Mouse (Mus musculus): Measurements from ENCODE around the gene Elmod3. TPM values are rescaled to one million over a fixed set of nuclear protein-coding genes. Genes with fewer than 3 reads are reported as not detected.

Elmod3 gene
- polyA plus RNA-seq, 1 experiment from 2014 or later: 13.7 TPM

GRCm38 (mm10) chr6:72627276-72627675, 29.1 kb upstream of the Elmod3 start:
- ATAC-seq (ENCODE audit: insufficient read depth, low FRiP score, low read depth): no peak
- H3K27ac ChIP-seq: no peak overlapping the region
- H3K36me3 ChIP-seq: peaks cover 21% of the 10 kb centered on the region; the same call in 1 of the 2 replicates
- no peak overlapping the region for H3K4me2 ChIP-seq
- H3K9ac ChIP-seq: no peak overlapping the region
- H3K9me3 ChIP-seq: no peaks in the 10 kb centered on the region
- 84% methylated on average over 16 of the region's 16 CpGs for WGBS
- H3K27me3 ChIP-seq (replicated peaks): no peaks in the 10 kb centered on the region
- H3K4me1 ChIP-seq: 0 out of 2 replicates have a peak, but pooled peaks cover 2% of the 10 kb centered on the region
- no peak overlapping the region for H3K4me3 ChIP-seq (replicated peaks)

- no peak overlapping the region for H3K27ac ChIP-seq
Observed at GRCm38 (mm10) chr6:72626391-72626790, 28.2 kb upstream of the Elmod3 start.

DNA sequence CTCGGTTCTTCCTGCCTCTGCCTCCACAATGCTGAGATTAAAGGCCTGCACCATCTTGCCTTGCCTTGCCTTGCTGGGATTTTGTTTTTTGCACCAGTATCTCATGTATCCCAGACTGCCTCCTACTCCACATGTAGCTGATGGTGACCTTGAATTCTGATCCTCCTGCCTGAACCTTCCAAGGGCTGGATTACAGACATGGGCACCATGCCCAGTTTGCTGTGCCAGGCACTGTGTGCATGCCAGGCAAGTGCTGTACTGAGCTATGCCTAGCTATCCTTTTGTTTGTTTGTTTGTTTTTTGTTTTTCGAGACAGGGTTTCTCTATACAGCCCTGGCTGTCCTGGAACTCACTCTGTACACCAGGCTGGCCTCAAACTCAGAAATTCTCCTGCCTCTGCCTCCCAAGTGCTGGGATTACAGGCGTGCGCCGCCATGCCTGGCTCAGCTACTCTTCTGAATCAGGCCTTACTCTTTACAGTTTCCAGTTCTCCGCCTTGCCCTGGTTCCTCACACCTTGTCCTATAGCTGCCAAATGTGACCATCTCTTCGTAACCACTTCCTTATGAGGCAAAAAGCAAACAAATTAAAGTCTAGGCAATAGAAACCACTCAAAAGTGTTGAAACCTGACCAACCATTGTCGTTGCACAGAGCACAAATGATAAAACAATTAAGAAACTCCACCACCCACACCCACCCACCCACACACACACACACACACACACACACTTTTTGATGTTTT, 25.6 kb upstream of the Elmod3 start:
- H3K9me3 ChIP-seq: no peaks in the 10 kb centered on the region
- 0 out of 2 replicates have a peak, but pooled peaks cover 2% of the 10 kb centered on the region for H3K4me1 ChIP-seq
- no peak overlapping the region for H3K27ac ChIP-seq
- WGBS: 88% methylated on average over 8 of the region's 8 CpGs
- no peak for ATAC-seq (ENCODE audit: insufficient read depth, low FRiP score, low read depth)
- no peak overlapping the region for H3K9ac ChIP-seq
- no peak overlapping the region for H3K4me3 ChIP-seq (replicated peaks)
- H3K4me2 ChIP-seq: no peak overlapping the region
- H3K27me3 ChIP-seq (replicated peaks): no peaks in the 10 kb centered on the region
- H3K36me3 ChIP-seq: peaks cover 9% of the 10 kb centered on the region; the same call in 1 of the 2 replicates

More at GRCm38 (mm10) chr6:72626391-72626790, 28.2 kb upstream of the Elmod3 start:
- Histone ChIP-seq H3K27me3 (replicated peaks) (no peaks in the 10 kb centered on the region), H3K9me3 (no peaks in the 10 kb centered on the region), H3K4me1 (0 out of 2 replicates have a peak, but pooled peaks cover 2% of the 10 kb centered on the region), H3K4me2 (no peak overlapping the region), H3K4me3 (replicated peaks) (no peak overlapping the region), H3K36me3 (peaks cover 21% of the 10 kb centered on the region; the same call in 1 of the 2 replicates), H3K9ac (no peak overlapping the region)
- ATAC-seq (ENCODE audit: insufficient read depth, low FRiP score, low read depth): no peak
- WGBS: 78% methylated on average over 7 of the region's 7 CpGs

- Histone ChIP-seq H3K4me3 (replicated peaks) (no peak overlapping the region), H3K9ac (no peak overlapping the region), H3K4me2 (no peak overlapping the region), H3K9me3 (no peaks in the 10 kb centered on the region), H3K36me3 (peaks cover 9% of the 10 kb centered on the region; the same call in 1 of the 2 replicates), H3K4me1 (0 out of 2 replicates have a peak, but pooled peaks cover 2% of the 10 kb centered on the region), H3K27me3 (replicated peaks) (no peaks in the 10 kb centered on the region), H3K27ac (no peak overlapping the region)
- no peak for ATAC-seq (ENCODE audit: insufficient read depth, low FRiP score, low read depth)
- WGBS: 38% methylated on average over 3 of the region's 3 CpGs
Observed at GRCm38 (mm10) chr6:72622917-72623316, 24.7 kb upstream of the Elmod3 start.

DNA sequence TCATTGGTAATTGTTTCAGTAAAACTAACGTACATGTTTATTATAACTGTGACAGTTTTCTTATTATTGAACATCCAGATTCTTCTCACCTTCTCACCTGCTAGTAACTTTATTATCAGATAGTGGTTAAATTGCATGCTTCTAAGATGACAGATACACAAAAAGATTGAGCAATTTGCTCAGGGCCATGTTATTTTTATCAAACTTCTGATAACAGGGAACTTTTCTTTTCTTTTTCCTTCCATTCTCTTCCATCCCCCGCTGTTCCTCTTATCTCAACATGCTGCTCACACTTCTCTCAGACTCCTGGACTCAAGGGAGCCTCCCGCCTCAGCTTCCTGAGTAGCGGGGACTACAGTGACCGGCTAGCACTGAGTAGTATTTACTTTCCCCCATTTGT, 22.7 kb upstream of the Elmod3 start:
- Histone ChIP-seq H3K4me3 (replicated peaks) (no peak overlapping the region), H3K4me2 (no peak overlapping the region), H3K36me3 (no peaks in the 10 kb centered on the region), H3K27me3 (replicated peaks) (no peaks in the 10 kb centered on the region), H3K27ac (no peak overlapping the region), H3K4me1 (peaks cover 4% of the 10 kb centered on the region; the same call in 1 of the 2 replicates), H3K9me3 (no peaks in the 10 kb centered on the region), H3K9ac (no peak overlapping the region)
- ATAC-seq (ENCODE audit: insufficient read depth, low FRiP score, low read depth): no peak
- 66% methylated on average over 5 of the region's 5 CpGs for WGBS

- peak overlapping the region; percentile 33 for H3K4me2 ChIP-seq
- peak overlapping the region; percentile 81 for H3K27ac ChIP-seq
- no peak overlapping the region for H3K9ac ChIP-seq
- no peak overlapping the region for H3K4me3 ChIP-seq (replicated peaks)
- H3K27me3 ChIP-seq (replicated peaks): no peaks in the 10 kb centered on the region
- peaks cover 13% of the 10 kb centered on the region for H3K4me1 ChIP-seq
- H3K9me3 ChIP-seq: no peaks in the 10 kb centered on the region
- ATAC-seq (ENCODE audit: insufficient read depth, low FRiP score, low read depth): peak; percentile 67
- 24% methylated on average over 12 of the region's 12 CpGs for WGBS
- H3K36me3 ChIP-seq: no peaks in the 10 kb centered on the region
Observed at GRCm38 (mm10) chr6:72619734-72620532, 21.7 kb upstream of the Elmod3 start.

DNA sequence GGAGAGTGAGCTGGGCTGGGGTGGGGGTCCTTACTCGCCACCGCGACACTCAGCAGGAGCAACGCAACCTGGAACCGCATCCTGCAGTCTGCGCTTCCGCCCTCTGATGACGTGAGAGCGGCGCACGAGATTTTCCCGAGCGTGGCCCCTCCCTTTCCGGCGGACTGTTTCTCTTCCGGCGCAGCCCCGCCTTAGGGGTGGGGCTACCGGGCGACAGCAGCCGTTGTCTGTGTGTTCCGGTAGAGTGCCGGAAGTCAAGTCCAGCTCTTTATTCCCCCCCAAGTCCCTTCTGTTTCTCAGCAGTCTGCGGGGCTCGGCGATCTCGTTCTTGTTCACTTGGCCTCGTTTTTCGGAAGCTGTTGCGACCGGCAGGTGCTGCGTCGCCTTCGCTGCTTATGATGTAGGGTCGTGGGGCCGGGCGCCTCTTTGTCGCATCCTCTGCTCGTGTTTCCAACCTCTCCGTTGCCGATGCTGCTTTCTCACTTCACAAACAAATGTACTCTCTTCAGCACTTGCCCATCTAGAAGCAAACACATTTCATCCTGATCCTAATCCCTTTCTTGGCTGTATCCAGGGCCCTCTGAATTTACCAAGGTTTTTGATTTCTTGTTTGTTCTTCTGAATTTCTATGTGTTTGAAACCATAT, 18.6 kb upstream of the Elmod3 start, which contains the start of gene Tgoln1:
Gene Tgoln1, minus strand, starts transcription at position 358 of the 646 bp plus-strand sequence.
- Histone ChIP-seq H3K4me1 (peaks cover 19% of the 10 kb centered on the region), H3K9me3 (no peaks in the 10 kb centered on the region)
- under 1% methylated on average over 41 of the region's 41 CpGs for whole genome bisulfite sequencing

GRCm38 (mm10) chr6:72615561-72616375, 17.6 kb upstream of the Elmod3 start:
- H3K9ac ChIP-seq: peak overlapping the region; percentile 56
- 0 out of 2 replicates have a peak overlapping the region, but pooled peaks have one; percentile 8 for H3K27ac ChIP-seq
- peaks cover 19% of the 10 kb centered on the region for H3K4me1 ChIP-seq
- no peaks in the 10 kb centered on the region for H3K9me3 ChIP-seq
- 19% methylated on average over 25 of the region's 25 CpGs for WGBS
- ATAC-seq (ENCODE audit: insufficient read depth, low FRiP score, low read depth): no peak
- H3K4me2 ChIP-seq: peak overlapping the region; percentile 90
- peak overlapping the region; percentile 73 for H3K4me3 ChIP-seq (replicated peaks)
- no peaks in the 10 kb centered on the region for H3K27me3 ChIP-seq (replicated peaks)
- H3K36me3 ChIP-seq: peaks cover 10% of the 10 kb centered on the region; the same call in 1 of the 2 replicates

More for the DNA sequence above, 18.6 kb upstream of the Elmod3 start, which contains the start of gene Tgoln1:
- no peaks in the 10 kb centered on the region for H3K27me3 ChIP-seq (replicated peaks)
- peak within 1 kb of the TSS; percentile 73 for H3K4me3 ChIP-seq (replicated peaks)
- H3K4me2 ChIP-seq: peak within 1 kb of the TSS; percentile 90
- H3K9ac ChIP-seq: peak within 1 kb of the TSS; percentile 56
- peak; percentile 93 for ATAC-seq (ENCODE audit: insufficient read depth, low FRiP score, low read depth)
- H3K27ac ChIP-seq: peak within 1 kb of the TSS; percentile 86
- peaks cover 3% of the 10 kb centered on the region; the same call in 1 of the 2 replicates for H3K36me3 ChIP-seq

DNA sequence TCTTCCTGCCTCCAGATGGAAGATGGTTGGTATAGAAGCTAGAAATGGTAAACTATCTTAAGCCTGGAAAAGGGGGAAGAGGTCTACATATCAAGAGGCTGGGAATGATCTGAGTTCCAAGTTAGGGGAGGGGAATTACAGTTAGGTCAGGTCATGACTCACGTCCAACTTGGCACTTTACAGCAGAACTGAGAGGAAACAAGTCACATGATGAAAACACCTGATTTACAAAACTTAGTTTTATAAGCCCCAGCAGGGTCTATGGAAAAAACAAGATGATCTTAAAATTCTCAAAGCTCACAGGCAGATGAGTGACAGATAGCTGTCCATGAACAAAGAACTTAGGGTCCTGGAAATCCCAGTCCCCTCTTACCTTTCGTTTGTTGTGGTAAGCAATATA, 16.9 kb upstream of the Elmod3 start:
- H3K4me2 ChIP-seq: peak overlapping the region; percentile 90
- 51% methylated on average over 2 of the region's 2 CpGs for whole genome bisulfite sequencing
- H3K9ac ChIP-seq: 0 out of 2 replicates have a peak overlapping the region, but pooled peaks have one; percentile 56

GRCm38 (mm10) chr6:72610261-72610660, 12.0 kb upstream of the Elmod3 start:
- Histone ChIP-seq H3K4me3 (replicated peaks) (no peak overlapping the region), H3K36me3 (peaks cover 44% of the 10 kb centered on the region), H3K9me3 (no peaks in the 10 kb centered on the region), H3K4me2 (no peak overlapping the region), H3K4me1 (peaks cover 9% of the 10 kb centered on the region), H3K27ac (no peak overlapping the region), H3K27me3 (replicated peaks) (no peaks in the 10 kb centered on the region), H3K9ac (no peak overlapping the region)
- no peak for ATAC-seq (ENCODE audit: insufficient read depth, low FRiP score, low read depth)
- WGBS: 63% methylated on average over 4 of the region's 4 CpGs

More for the DNA sequence above, 16.9 kb upstream of the Elmod3 start:
- peaks cover 19% of the 10 kb centered on the region for H3K4me1 ChIP-seq
- H3K27ac ChIP-seq: no peak overlapping the region
- H3K27me3 ChIP-seq (replicated peaks): no peaks in the 10 kb centered on the region
- ATAC-seq (ENCODE audit: insufficient read depth, low FRiP score, low read depth): no peak
- peak overlapping the region; percentile 73 for H3K4me3 ChIP-seq (replicated peaks)
- no peaks in the 10 kb centered on the region for H3K9me3 ChIP-seq
- peaks cover 15% of the 10 kb centered on the region; the same call in 1 of the 2 replicates for H3K36me3 ChIP-seq

Data from stomach, embryonic 15.5 days (tissue).